Mouse (Mus musculus): ENCODE measurements around the gene Mut.

Gene Mut

DNA sequence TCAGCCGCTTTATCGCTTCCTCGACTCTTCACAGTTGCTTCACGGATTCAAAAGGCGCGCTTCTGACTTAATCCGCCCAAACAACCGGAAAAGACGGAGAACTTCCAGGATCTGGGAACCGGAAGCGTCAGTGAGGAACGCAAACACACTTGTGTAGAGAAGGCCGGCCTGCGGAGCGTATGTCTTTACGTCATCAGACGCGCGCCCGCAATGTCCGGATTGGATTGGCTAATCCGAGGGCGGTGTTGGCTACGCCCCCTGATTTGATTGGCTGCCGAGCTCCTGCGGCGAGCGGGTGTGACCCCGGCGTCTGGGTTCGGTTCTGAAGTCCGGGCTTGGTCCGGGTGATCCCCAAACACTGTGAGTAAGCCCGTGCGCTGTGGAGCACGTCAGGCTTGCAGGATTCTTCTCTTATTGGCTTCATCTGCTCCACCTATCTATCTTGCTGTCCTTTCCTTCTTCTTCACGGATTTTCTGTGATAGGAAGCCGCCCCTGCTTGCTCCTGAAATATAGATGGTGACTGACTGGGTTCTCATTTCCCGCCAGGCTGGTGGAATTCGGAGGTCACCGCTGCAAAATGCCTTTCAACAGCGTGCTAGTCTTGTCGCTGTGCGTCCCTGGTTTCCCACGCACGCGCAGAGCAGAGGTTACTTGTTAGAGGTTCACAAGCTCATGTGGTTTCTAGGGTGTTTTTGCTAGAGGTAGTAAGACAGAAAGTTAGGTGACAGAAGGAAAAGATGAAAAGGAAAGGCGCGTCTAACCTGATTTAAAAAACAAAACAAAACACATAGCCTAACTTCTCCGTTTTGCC is at the start of gene Mut, which contains the start of gene Cenpq:
Gene Mut, plus strand, starts transcription at position 266 of the 812 bp plus-strand sequence.
Gene Cenpq, minus strand, starts transcription at position 628 of the 812 bp plus-strand sequence.
- DNase-seq (ENCODE audit: low read depth): peak; percentile 95

DNA sequence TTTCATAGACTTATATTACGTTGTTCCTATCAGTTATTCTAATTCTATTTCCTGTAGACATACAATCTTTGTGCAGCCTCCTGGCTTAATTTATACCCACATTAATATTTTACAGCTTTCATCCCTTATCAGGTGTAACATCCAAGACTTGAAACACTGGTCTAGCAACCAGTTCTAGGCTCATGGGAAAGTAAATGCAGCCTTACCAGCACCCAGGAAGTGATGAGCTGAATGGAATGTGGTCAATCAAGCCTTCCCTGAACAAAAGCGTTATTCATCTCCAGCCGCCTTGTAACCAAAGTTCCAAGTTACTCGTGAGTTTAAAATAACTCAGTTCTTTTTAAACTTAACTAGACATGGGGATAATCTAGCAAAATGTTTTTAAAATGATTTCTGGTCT is 49.3 kb upstream of the Mut start:
- DNase-seq (ENCODE audit: low read depth): no peak

DNA sequence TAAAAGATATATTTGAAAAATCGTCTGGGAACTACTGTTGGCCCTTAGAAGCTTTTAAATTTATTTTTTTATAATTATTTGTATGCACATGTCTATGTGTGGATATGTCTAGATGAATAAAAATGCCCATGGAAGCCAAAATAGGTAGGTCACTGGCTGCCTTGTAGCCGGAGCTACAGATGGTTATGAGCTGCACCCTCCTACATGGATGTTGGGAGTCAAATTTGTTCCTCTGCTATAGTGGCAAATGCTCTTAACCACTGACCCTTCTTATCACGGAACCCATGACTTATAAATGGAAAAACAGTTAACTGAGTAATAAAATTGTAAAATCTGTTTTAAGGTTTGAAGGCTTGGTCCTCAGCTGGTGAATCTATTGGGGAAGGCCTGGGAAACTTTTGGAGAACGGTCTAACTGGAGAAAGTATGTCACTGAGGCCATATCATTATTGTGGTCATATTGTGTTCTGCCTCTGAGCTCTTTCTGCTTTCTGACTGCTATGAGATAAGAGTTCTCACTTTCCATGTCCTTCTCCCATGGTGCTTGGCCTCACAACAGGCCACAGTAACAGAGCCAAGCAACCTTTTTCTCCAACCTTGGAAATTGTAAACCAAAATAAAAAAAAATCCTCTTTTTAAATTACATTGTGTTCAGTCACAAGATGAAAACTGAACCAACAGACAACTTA is 46.5 kb upstream of the Mut start:
- DNase-seq (ENCODE audit: low read depth): no peak

DNA sequence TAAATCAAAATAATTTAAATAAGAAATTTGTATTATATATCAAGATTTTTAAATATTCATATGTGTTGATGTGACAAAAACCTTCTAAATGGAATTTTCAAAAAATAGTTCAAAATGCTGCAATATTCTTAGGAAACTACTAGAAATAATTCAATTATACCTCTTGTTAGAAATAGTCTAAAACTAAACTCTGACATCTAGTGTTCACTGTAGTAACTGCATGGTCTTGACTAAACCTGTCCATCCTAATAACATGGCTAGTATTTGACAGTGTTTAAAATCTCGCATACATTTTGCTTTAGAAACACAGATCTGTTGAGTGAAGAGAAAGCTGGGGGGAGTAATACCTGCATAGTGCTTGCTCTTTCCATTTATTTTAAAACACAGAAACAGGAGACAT is 37.6 kb upstream of the Mut start:
- peak; percentile 46 for DNase-seq (ENCODE audit: low read depth)

DNA sequence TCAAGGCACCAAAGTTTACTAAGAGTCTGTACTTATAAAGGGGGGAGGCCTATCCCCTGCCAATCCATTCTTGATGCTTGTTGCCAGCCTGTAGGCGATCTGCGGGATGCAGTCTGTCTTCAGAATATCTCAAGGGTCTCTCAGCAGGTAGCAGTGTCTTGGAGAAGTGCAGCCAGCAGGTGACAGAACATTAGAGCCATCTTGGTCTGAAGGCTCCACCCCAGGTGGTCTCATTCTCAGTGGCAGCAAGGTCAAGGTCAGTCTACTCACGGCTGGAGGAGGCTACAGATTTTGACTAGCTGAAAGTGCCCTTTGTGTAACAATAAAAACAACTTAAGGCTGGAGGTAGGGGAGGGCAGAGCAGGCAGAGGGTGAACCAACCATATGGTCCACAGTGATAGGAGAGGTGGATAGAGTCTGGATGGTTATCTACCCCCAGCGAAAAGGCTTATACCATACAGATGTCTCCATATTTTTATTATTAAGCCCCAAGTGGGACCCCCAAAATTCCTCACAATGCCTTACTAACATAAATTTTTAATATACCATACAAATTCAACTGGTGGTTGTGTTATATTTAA is 34.6 kb upstream of the Mut start:
- no peak for DNase-seq (ENCODE audit: low read depth)

DNA sequence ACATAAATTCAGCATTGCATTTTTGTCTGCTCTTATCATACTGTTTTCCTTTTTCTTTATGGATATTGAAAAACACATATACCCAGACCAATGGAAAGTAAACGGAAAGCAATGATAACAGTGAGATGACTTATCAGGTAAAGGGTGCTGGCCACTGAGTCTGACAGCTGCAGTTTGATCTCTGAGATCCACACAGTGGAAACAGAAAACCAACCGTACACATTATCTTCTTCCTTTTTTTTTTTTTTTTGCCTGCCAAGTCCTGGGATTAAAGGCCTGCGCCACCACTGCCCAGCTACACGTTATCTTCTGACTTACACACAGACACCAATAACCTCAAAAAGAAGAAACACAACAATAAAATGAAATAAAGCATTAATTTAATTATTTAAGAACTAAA is 31.1 kb upstream of the Mut start:
- no peak for DNase-seq (ENCODE audit: low read depth)

DNA sequence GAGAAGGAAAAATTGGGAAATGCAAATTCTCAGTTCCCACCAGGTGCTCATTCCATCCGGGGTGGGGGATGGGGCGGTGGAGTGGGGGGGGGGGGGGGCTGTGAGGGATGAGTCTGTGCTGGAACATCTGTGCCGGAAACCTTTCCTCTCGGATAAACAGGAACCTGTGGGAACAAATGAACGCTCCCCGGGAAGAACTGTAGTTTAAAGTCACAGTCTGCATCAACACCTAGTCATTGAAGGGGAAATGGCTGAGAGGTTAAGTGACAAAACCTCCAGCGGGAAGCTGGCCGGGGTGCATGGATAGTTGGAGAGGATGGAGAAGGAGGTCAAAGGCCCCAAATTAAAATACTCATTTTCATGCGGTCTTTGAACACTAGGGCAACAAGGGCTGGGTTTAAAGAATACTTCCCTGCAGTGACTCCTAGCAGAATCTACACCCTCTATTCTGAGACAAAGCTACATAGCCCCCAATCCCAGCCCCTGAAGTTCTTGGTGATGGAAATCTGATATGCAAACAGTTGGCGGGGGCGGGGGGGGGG is 30.4 kb upstream of the Mut start:
- DNase-seq (ENCODE audit: low read depth): no peak

DNA sequence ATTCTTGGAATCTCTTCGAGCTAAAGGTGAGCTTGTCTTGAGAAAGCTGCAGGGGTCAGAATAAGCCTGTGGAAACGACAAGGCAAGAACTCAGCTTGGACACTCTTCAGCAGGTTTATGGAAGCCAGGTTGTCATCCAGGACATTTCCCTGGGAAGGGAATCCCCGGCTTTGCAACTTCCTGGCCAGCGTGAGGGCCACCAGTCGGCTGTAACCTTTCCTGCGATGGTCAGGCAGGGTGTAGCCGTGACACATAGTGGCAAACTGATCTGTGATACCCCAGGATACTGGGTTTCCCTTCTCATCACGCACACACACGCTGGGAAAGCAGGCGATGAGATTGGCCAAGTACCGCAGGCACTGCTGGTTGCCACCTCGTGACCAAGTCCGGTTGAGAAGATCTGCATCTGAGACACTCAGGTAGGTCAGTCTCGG is 29.7 kb upstream of the Mut start:
- DNase-seq (ENCODE audit: low read depth): no peak

DNA sequence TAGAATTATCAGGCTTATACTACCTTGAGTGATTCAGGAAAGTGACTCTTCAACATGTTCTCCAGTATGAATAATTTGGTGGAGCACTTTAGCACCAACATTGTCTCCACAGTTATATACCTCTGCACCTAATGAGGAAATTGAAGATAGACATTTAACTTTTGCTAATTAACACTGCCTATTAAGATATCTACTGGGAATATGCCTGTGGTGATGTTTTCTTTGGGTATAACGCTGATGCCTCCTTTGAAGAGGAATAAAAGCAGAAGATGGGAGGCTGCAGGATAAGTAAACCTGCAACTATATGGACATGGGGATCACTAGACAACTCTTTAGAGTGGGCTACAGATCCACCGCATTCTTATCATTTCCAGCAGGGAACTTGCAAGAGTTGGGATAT is 20.2 kb upstream of the Mut start, which contains the start of gene Glyatl3:
Gene Glyatl3, minus strand, starts transcription at position 101 of the 400 bp plus-strand sequence.
- no peak for DNase-seq (ENCODE audit: low read depth)

DNA sequence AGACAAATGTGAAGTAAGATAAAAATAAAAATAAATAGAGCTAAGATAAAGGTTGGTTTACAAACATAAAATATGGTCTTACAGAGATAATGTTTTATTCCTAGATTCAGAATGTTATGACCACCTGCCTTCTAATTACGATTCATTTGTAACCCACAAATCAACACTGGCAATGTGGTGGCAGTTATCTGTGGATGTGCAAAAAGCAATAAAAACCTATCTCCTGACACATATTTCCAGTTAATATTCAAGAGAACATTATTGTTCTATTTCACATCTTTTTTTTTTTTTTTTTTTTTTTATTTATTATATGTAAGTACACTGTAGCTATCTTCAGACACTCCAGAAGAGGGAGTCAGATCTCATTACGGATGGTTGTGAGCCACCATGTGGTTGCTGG is 19.0 kb upstream of the Mut start:
- DNase-seq (ENCODE audit: low read depth): no peak

DNA sequence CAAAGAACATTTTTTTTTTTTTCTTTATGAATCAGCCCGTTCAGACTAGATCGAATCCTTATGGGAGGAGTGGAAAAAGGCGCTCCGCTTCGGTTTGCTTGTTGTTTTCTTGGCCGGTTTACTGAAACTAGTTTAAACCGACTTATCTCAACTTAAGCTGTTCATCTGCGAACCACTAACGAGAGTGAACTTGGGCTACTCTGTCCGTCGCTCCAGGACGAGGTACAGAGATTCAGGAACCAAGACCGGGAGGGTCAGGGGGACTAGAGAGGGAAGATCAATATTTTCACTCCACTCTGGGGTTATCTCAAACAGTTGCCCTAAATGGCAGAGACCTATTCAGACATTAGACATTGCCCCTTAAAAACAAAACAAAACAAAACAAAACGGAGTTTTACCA is 500 bp upstream of the Mut start:
- DNase-seq (ENCODE audit: low read depth): peak; percentile 22

DNA sequence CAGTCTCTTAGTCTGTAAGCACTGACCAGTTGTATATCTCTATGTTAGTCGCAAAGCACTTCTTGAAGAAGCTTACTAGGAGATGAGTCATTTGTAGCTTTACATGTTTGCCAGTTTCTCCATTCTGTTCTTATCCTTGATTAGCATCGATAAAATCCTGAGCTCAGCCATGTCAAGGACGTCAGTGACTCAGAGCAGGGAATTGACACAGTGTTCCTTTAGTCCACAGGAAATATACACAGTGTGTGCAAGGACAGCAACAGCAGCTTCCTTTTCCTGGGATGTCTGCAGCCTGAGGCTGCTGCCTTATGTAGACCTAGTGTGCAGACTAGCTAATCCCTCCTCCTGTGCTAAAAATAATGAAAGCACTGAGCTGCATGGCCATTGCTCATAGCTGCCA is 14.0 kb downstream of the Mut start:
- no peak for DNase-seq (ENCODE audit: low read depth)

DNA sequence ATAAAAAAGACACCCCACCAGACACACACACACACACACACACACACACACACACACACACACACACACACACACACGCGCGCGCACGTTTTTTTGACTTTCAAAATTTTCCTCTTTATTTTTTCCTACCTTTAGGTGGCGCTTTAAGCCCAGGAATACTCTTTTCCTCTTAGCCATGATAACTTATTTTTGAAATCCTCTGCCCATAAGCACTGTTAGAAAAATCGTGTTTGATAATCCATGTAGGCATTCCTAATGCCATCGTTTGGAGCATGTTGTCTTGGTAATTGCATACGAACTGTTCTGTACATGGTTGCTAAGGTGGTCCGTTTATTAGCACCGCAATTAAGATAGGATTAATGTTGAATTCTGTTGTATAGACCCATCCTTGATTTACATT is 43.4 kb downstream of the Mut start:
- no peak for DNase-seq (ENCODE audit: low read depth)

DNA sequence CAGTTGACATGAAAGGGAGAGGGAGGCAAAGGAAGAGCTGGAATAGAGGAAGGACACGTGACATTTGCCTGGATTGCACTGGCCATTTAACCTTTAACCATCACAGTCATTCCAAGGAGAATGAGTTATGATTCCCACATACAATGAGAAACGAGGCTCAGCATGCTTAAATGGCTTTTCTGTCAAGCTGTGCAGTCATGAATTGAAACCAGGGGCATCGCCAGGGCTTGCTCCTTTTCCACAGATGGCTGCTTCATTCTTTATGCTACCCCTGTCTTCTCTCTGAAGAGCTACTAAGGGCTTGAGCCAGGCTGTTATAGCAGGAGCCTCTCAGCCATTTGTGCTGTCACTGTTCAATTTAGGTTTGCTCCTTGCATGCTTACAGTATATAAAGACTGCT is 57.6 kb downstream of the Mut start:
- DNase-seq (ENCODE audit: low read depth): no peak
